Mouse (Mus musculus) embryonic fibroblast, embryonic 13.5 days (primary cell): ENCODE results near the gene Bhlhe40. TPM values are rescaled to one million over a fixed set of nuclear protein-coding genes. Genes with fewer than 3 reads are reported as not detected.

Source experiments
- H3K27ac ChIP-seq: 2 replicates; pipeline ENCODE4 v1.5.1; 2012; ENCODE audit warnings: low read length, control low read depth, inconsistent platforms; ENCODE audit not compliant: insufficient read depth
- H3K4me1 ChIP-seq: 2 replicates; pipeline ENCODE4 v1.6.1; 2011; ENCODE audit warnings: low read length; ENCODE audit not compliant: control insufficient read depth, insufficient read depth
- H3K4me3 ChIP-seq: 2 replicates; pipeline ENCODE4 v1.5.1; 2011; ENCODE audit warnings: mild to moderate bottlenecking, control low read depth, low read length; ENCODE audit not compliant: insufficient read depth
- CTCF ChIP-seq: IDR thresholded peaks from 2 replicates; pipeline ENCODE4 v1.5.1; 2011; ENCODE audit warnings: mild to moderate bottlenecking, control low read depth, low read length, moderate library complexity, borderline replicate concordance; ENCODE audit not compliant: insufficient read depth
- POLR2A ChIP-seq: IDR thresholded peaks from 2 replicates; pipeline ENCODE4 v1.6.1; 2011; ENCODE audit warnings: low read depth, mild to moderate bottlenecking, control low read depth, low read length, moderate library complexity
- polyA plus RNA-seq: library from polyadenylated mRNA; stranded (reverse); fragments of >200 nt; gene quantifications from 2 replicates; pipeline ENCODE4 v1.2.4, GENCODE M21; 2011; ENCODE audit warnings: low read depth; ENCODE audit not compliant: missing spikeins, insufficient read length

Bhlhe40 gene
- polyA plus RNA-seq, 1 experiment, result 61.3 TPM

DNA sequence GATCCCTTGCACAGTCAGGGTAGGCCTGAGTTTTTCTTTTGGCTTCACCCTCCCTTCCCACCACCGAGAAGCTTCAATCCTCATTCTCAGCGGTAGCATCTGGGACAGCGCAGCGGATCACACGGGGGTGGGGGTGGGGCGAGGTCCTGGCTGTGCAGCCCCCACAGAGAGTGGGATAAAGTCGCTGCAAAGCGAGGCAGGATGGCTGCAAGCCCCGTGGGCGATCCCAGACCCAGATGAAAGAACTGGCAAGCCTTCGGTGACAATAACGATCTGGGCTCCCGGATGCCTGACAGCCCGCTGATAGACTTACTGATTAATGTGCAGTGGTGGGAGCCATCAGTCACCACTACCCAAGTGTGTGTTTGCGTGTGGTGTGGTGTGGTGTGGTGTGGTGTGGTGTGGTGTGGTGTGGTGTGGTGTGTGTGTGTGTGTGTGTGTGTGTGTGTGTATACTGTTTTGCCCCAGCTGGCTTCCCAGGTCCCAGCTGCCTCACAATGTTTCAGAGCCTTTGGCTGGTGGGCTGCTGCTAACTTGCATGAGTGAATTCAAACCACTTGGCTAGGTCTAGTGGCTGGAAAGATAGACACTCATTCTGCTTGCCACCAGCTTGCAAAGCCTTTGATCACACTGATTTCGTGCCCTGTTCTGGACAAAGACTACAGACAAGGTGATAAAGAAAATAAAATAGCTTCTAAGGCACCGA is 40.4 kb downstream of the Bhlhe40 start:
- Histone ChIP-seq H3K27ac (no peak overlapping the region), H3K4me3 (no peak overlapping the region)

DNA sequence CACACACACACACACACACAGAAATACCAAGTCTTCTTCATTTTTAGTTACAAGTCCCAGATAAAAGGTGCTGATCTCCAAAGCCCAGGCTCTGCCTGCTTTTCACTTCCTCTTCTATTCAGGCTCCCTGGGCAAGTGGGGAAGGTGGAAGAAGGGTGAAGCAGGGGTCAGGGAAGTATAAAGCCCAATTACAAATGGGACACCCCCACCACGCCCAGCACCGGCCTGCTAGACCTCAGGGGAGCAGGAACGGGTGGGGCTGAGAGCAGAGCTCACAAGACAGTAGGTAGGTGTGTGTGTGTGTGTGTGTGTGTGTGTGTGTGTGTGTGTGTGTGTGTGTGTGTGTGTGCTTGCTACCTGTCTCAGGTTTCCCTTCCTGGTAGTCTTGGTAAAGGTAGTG is 42.2 kb downstream of the Bhlhe40 start:
- TF ChIP-seq CTCF (no peak), POLR2A (no peak)
- Histone ChIP-seq H3K4me1 (peaks cover 12% of the 10 kb centered on the region), H3K27ac (no peak overlapping the region), H3K4me3 (no peak overlapping the region)

More for the DNA sequence above, 40.4 kb downstream of the Bhlhe40 start:
- TF ChIP-seq CTCF (no peak), POLR2A (no peak)
- H3K4me1 ChIP-seq, result peaks cover 7% of the 10 kb centered on the region; the same call in 1 of the 2 replicates

DNA sequence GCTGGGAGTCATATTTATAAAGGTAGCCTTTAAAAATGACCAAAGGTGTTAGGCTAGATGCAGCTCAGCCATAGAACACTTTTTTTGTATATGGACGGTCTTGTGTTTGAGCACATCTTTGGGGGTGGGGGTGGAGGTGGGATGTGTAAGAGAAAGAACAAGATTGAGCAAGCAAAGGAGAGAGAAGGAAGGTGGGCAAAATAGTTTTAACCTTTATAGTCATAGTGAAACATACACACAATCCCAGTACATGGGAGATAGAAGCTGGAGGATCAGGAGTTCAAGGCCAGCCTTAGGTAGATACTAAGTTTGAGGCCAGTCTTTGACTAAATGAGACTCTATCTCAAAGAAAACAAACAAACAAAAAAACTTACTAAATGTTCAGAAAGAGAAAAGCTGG is 42.7 kb downstream of the Bhlhe40 start:
- no peak overlapping the region for H3K4me3 ChIP-seq
- TF ChIP-seq CTCF, result no peak
- no peak for TF ChIP-seq POLR2A
- H3K27ac ChIP-seq, result no peak overlapping the region
- peaks cover 12% of the 10 kb centered on the region for H3K4me1 ChIP-seq

DNA sequence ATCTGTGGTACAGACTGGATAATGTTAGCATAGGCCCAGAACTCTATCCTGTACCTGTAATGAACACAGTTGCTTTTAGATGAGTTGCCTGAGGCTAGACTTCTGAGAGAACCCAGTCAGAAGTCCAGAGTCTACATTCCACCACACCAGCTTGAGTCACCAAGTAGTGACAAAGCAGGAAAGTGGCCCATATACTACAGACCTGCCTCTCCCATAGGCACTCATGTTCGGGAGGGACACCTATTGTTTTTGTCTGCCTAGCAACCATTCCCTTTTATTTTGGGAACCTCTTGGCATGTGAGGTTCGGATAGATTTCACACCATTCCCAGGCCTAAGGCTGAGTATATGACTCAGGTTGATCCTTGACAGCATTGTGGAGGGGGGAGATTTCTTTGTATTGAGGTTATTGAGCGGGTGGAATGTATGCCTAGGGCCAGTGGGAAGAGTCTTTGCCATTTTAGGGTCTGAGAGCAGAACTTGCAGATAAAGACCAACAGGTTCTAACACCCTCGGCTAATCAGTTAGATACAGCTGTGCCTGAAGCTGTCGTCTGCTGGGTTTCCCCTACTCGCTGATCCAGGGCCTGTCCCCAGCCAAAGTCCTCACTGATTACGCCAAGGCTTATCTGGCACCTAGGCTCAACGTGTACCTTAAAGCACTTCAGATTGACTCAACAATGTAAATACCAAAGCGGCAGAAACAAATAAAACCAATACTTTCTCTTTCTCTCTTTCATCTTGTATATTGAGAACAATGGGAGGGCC is 44.1 kb downstream of the Bhlhe40 start:
- peaks cover 14% of the 10 kb centered on the region for H3K4me1 ChIP-seq
- H3K4me3 ChIP-seq, result no peak overlapping the region
- H3K27ac ChIP-seq, result no peak overlapping the region
- TF ChIP-seq POLR2A (no peak), CTCF (no peak)

DNA sequence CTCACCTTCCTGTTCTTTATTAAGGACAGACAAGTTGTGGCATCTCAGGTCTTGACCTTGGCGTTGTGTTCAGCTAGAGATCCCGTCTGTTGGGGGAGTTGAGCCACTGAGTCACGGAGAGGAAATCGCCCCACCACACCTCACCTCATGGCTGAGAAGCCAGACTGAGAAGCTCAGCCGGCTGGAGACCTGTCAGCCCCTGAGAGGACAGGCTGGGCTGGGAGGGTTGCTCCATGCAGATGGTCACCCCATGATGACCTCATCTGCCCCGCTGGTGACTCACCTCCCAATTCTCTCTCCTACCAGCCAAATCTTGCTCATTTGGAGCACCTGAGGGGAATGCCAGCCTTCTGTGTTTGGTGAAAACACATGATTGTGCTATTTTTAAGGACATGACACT is 45.5 kb downstream of the Bhlhe40 start:
- Histone ChIP-seq H3K4me3 (no peak overlapping the region), H3K4me1 (peaks cover 14% of the 10 kb centered on the region), H3K27ac (no peak overlapping the region)
- no peak for TF ChIP-seq CTCF
- TF ChIP-seq POLR2A, result no peak

DNA sequence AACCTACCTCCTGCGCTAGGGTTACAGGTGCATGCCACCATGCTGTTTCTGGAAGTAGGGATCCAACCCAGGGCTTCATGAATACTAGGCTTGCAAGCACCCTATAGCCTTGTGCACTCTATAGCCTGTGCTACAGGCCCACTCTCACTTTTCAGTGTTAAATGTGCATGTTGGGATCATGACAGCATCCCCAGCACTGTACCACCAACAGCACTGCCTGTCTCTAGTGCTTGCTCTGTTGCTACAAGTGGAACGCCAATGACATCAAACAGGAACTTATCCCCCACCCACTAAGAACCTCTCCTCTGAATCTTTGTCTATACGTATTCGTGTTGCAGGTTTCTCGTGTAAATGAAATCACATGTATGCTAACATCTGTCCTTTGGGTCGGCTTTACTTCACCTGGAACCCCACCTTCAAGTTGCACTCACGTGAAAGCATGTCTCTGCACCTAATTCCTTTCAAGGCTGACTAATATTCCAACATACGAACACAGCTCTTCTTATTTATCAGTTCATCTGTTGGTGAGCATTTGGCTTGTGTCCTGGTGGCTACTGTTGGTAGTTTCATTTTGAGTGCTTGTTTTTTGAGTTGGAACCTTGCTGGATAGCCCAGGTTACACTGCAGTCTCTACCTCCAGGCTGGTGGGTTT is 46.7 kb downstream of the Bhlhe40 start:
- peaks cover 14% of the 10 kb centered on the region for H3K4me1 ChIP-seq
- no peak for TF ChIP-seq POLR2A
- no peak for TF ChIP-seq CTCF
- H3K4me3 ChIP-seq, result no peak overlapping the region
- no peak overlapping the region for H3K27ac ChIP-seq

- Histone ChIP-seq H3K4me1 (peaks cover 14% of the 10 kb centered on the region), H3K4me3 (no peak overlapping the region), H3K27ac (peak overlapping the region; percentile 32)
- TF ChIP-seq CTCF (no peak), POLR2A (no peak)
Measured at GRCm38 (mm10) chr6:108709131-108709470, 48.7 kb downstream of the Bhlhe40 start.

DNA sequence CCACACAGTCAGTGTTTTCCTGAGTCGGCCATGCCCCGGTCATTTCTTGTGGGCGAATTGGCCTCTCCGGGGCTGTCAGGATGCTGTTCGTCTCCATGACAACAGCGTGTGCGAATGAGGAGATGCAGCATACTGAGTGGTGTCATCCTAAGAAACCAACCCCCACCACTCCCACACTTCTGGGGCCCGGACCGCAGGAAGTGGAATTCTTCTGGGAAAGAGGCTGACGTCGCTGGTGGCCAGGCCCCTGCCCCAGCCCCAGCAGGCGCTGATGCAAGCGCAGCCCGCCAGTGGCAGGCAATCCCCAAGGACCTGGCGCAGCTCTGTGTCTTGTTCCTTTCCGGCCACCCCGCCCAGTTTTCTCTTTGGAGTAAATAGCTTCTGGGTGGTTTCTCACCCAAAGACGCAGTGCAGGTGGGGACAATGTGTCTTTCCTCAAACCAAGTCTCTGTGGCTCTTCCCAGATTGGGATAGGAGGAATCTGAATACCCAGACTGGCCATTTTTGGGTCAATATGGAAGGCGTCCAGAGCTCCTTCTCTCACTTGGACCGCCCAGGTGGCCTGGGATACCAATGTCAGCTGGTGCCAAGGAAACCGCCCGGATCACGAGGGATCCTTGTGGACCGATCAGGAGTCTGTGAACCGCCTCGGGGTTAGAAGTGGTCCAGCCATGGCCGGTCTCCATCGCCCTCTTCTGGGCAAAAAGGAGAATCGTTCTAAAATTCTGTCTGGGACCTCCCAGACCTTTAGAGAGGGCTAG is 49.2 kb downstream of the Bhlhe40 start:
- H3K4me3 ChIP-seq, result peak overlapping the region; percentile 8; the same call in 1 of the 2 replicates
- peak; percentile 7; the same call in 1 of the 2 replicates for TF ChIP-seq POLR2A
- TF ChIP-seq CTCF, result peak; percentile 45; the same call in 1 of the 2 replicates
- peaks cover 11% of the 10 kb centered on the region for H3K4me1 ChIP-seq
- H3K27ac ChIP-seq, result peak overlapping the region; percentile 73

- Histone ChIP-seq H3K27ac (no peak overlapping the region), H3K4me1 (peaks cover 8% of the 10 kb centered on the region), H3K4me3 (no peak overlapping the region)
- TF ChIP-seq CTCF (0 out of 2 replicates have a peak, but pooled peaks have one; percentile 6), POLR2A (no peak)
Measured at GRCm38 (mm10) chr6:108710667-108711066, 50.2 kb downstream of the Bhlhe40 start.
